Mouse (Mus musculus): ENCODE results near the gene Tph1.

Gene Tph1

DNA sequence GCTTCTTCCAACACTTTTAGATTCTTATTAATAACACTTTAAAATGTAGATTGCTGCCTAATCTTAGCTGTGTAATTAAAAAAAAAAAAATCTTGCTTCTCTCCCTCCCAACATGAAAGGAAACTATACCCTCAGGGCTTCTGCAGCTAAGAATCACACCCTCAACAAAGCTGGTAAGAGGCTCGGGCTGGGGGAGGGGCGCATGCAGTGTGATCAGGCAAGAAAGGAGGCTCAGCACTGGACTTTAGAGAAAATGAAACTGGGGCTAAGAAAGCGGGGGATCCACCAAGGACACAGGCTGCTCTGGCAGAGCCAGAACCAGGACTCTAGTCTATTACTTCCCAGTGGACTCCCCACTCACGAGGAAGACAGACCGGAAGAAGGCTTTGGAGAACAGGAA is 71.2 kb downstream of the Tph1 start:
- peak; percentile 34 for DNase-seq (ENCODE audit: low read depth, low spot score)

DNA sequence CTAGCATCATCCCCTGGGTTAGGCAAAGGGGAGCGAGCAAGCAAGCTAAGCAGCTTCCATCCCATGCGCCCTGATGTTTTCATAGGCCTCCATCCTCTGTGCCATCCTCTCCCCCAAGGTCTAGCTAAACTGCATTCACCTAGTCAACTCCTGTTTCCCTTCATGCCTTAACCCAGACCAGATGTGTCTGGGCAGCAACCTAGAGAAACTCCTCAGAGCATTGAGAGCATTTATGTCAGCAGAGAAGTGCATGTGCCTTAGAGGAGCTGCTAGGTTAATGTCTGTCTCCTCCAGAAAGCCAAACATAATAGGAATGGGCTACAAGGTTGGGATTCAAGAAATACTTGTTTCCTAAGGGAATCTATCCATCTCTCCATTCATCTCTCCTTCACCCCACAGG is 75.3 kb downstream of the Tph1 start:
- DNase-seq (ENCODE audit: low read depth, low spot score): peak; percentile 7
